Mouse (Mus musculus) lung, postnatal 0 days (tissue): ENCODE results near the gene Gjb5. TPM values are rescaled to one million over a fixed set of nuclear protein-coding genes. Genes with fewer than 3 reads are reported as not detected.
A peak's percentile ranks its signal among the peaks of the same experiment; 100 is the strongest.

ENCODE experiments used
- ATAC-seq: fragments of 200-750 bp; cut with Nextera tagmentation; 2 replicates; pipeline ENCODE4 v1.8.0; 2017; ENCODE audit warnings: moderate library complexity
- DNase-seq: peaks from one replicate; pipeline ENCODE4 v3.0.0-alpha.2; 2016; ENCODE audit warnings: low spot score
- H3K27ac ChIP-seq: fragments of 300-500 bp; sonication (generic); 2 replicates; pipeline ENCODE4 v1.5.1; 2014; ENCODE audit warnings: antibody characterized with exemption, mild to moderate bottlenecking, low read length, mixed read lengths
- H3K27me3 ChIP-seq: fragments of 300-500 bp; sonication (generic); replicated peaks from 2 replicates; pipeline ENCODE4 v1.6.1; 2014; ENCODE audit warnings: low read length, mixed read lengths; ENCODE audit not compliant: insufficient read depth
- H3K36me3 ChIP-seq: fragments of 300-500 bp; sonication (generic); 2 replicates; pipeline ENCODE4 v1.6.1; 2014; ENCODE audit warnings: low read length, mixed read lengths; ENCODE audit not compliant: insufficient read depth
- H3K4me1 ChIP-seq: fragments of 300-500 bp; sonication (generic); 2 replicates; pipeline ENCODE4 v1.6.1; 2014; ENCODE audit warnings: antibody characterized with exemption, low read depth, low read length, mixed read lengths; ENCODE audit not compliant: insufficient read depth
- H3K4me2 ChIP-seq: fragments of 300-500 bp; sonication (generic); replicated peaks from 2 replicates; pipeline ENCODE4 v1.6.1; 2014; ENCODE audit warnings: low read depth, mild to moderate bottlenecking, low read length, moderate library complexity, mixed read lengths
- H3K4me3 ChIP-seq: fragments of 300-500 bp; sonication (generic); 2 replicates; pipeline ENCODE4 v1.5.1; 2014; ENCODE audit warnings: low read depth, low read length
- H3K9ac ChIP-seq: fragments of 300-500 bp; sonication (generic); replicated peaks from 2 replicates; pipeline ENCODE4 v1.6.1; 2014; ENCODE audit warnings: low read depth, mild to moderate bottlenecking
- H3K9me3 ChIP-seq: fragments of 300-500 bp; sonication (generic); 2 replicates; pipeline ENCODE4 v1.6.1; 2016; ENCODE audit warnings: low read length, mixed read lengths
- CTCF ChIP-seq: IDR thresholded peaks from 2 replicates; pipeline ENCODE4 v1.5.1; 2016; ENCODE audit warnings: antibody characterized with exemption, mild to moderate bottlenecking
- EP300 ChIP-seq: IDR thresholded peaks from 2 replicates; pipeline ENCODE4 v1.6.1; 2016; ENCODE audit warnings: antibody characterized with exemption, mild to moderate bottlenecking, control low read depth
- WGBS: fragments of 180-500 bp; shearing (Covaris S2); extraction: QIAGEN DNeasy Blood & Tissue Kit; methylation state at CpG from one replicate; pipeline ENCODE4 v1.1.7; 2014; 5-methylcytosine and 5-hydroxymethylcytosine counted together
- polyA plus RNA-seq: library from polyadenylated mRNA; unstranded; fragments of >200 nt; fragmentation: Nextera tagmentation; extraction: Ambion mirVana; gene quantifications from 2 replicates; pipeline ENCODE4 v1.2.1, GENCODE M21; 2015

The Gjb5 gene
- polyA plus RNA-seq, 1 experiment from 2014 or later, result 1.9 TPM

- peaks cover 13% of the 10 kb centered on the region for H3K27me3 ChIP-seq
- TF ChIP-seq CTCF, result no peak
- TF ChIP-seq EP300, result no peak
- no peak for DNase-seq
- H3K36me3 ChIP-seq, result no peaks in the 10 kb centered on the region
- H3K4me2 ChIP-seq, result no peak overlapping the region
- H3K9ac ChIP-seq, result no peak overlapping the region
- H3K27ac ChIP-seq, result no peak overlapping the region
- no peak for ATAC-seq
- WGBS, result 60% methylated on average over 7 of the region's 7 CpGs
- no peaks in the 10 kb centered on the region for H3K9me3 ChIP-seq
- no peak overlapping the region for H3K4me3 ChIP-seq
- H3K4me1 ChIP-seq, result no peaks in the 10 kb centered on the region; the same call in 1 of the 2 replicates
Measured at GRCm38 (mm10) chr4:127328378-127328777, 29.6 kb downstream of the Gjb5 start.

- Histone ChIP-seq H3K36me3 (no peaks in the 10 kb centered on the region), H3K9me3 (no peaks in the 10 kb centered on the region), H3K4me2 (no peak overlapping the region), H3K4me3 (no peak overlapping the region), H3K4me1 (no peaks in the 10 kb centered on the region; the same call in 1 of the 2 replicates), H3K27ac (no peak overlapping the region), H3K27me3 (peaks cover 13% of the 10 kb centered on the region), H3K9ac (no peak overlapping the region)
- no peak for ATAC-seq
- WGBS, result 56% methylated on average over 6 of the region's 6 CpGs
- TF ChIP-seq EP300, result no peak
- TF ChIP-seq CTCF, result no peak
- no peak for DNase-seq
Measured at GRCm38 (mm10) chr4:127327749-127328148, 30.2 kb downstream of the Gjb5 start.

- DNase-seq (peak; percentile 33), ATAC-seq (no peak)
- H3K9me3 ChIP-seq, result no peaks in the 10 kb centered on the region
- no peak overlapping the region for H3K4me3 ChIP-seq
- 35% methylated on average over 7 of the region's 7 CpGs for WGBS
- TF ChIP-seq EP300, result no peak
- no peak overlapping the region for H3K4me2 ChIP-seq
- H3K4me1 ChIP-seq, result no peaks in the 10 kb centered on the region; the same call in 1 of the 2 replicates
- peaks cover 13% of the 10 kb centered on the region for H3K27me3 ChIP-seq
- H3K9ac ChIP-seq, result no peak overlapping the region
- H3K36me3 ChIP-seq, result no peaks in the 10 kb centered on the region
- H3K27ac ChIP-seq, result no peak overlapping the region
Measured at GRCm38 (mm10) chr4:127327258-127327657, 30.7 kb downstream of the Gjb5 start.

GRCm38 (mm10) chr4:127325276-127325675 lies 32.7 kb downstream of the Gjb5 start:
- no peak for ATAC-seq
- H3K27me3 ChIP-seq, result peaks cover 5% of the 10 kb centered on the region

GRCm38 (mm10) chr4:127324759-127325158 lies 33.2 kb downstream of the Gjb5 start:
- H3K36me3 ChIP-seq, result no peaks in the 10 kb centered on the region
- H3K4me3 ChIP-seq, result no peak overlapping the region
- 5% methylated on average over 6 of the region's 6 CpGs for WGBS
- no peaks in the 10 kb centered on the region for H3K9me3 ChIP-seq
- H3K27me3 ChIP-seq, result peaks cover under 1% of the 10 kb centered on the region; the same call in 1 of the 2 replicates
- H3K27ac ChIP-seq, result no peak overlapping the region
- H3K4me1 ChIP-seq, result no peaks in the 10 kb centered on the region
- H3K9ac ChIP-seq, result no peak overlapping the region
- no peak overlapping the region for H3K4me2 ChIP-seq
- DNase-seq (peak; percentile 91), ATAC-seq (peak; percentile 92)
- peak; percentile 91 for TF ChIP-seq CTCF
- TF ChIP-seq EP300, result no peak

More at GRCm38 (mm10) chr4:127325276-127325675, 32.7 kb downstream of the Gjb5 start:
- no peak overlapping the region for H3K4me3 ChIP-seq
- no peak overlapping the region for H3K9ac ChIP-seq
- H3K4me1 ChIP-seq, result no peaks in the 10 kb centered on the region; the same call in 1 of the 2 replicates
- no peak overlapping the region for H3K4me2 ChIP-seq
- TF ChIP-seq EP300, result no peak
- TF ChIP-seq CTCF, result no peak
- H3K27ac ChIP-seq, result no peak overlapping the region
- no peak for DNase-seq
- H3K9me3 ChIP-seq, result no peaks in the 10 kb centered on the region
- no peaks in the 10 kb centered on the region for H3K36me3 ChIP-seq
- WGBS, result 84% methylated on average over 5 of the region's 5 CpGs

- ATAC-seq (no peak), DNase-seq (no peak)
- Histone ChIP-seq H3K4me1 (no peaks in the 10 kb centered on the region), H3K4me2 (no peak overlapping the region), H3K4me3 (no peak overlapping the region), H3K9me3 (no peaks in the 10 kb centered on the region), H3K9ac (no peak overlapping the region), H3K27ac (no peak overlapping the region), H3K36me3 (no peaks in the 10 kb centered on the region), H3K27me3 (no peaks in the 10 kb centered on the region; the same call in 1 of the 2 replicates)
- no peak for TF ChIP-seq EP300
- no peak for TF ChIP-seq CTCF
- WGBS, result 68% methylated on average over 10 of the region's 10 CpGs
Measured at GRCm38 (mm10) chr4:127324296-127324695, 33.7 kb downstream of the Gjb5 start.

- Histone ChIP-seq H3K36me3 (no peaks in the 10 kb centered on the region), H3K4me3 (no peak overlapping the region), H3K9me3 (no peaks in the 10 kb centered on the region), H3K27ac (no peak overlapping the region), H3K4me1 (no peaks in the 10 kb centered on the region), H3K4me2 (no peak overlapping the region), H3K27me3 (no peaks in the 10 kb centered on the region; the same call in 1 of the 2 replicates), H3K9ac (no peak overlapping the region)
- 64% methylated on average over 3 of the region's 3 CpGs for WGBS
- TF ChIP-seq EP300 (no peak), CTCF (no peak)
- DNase-seq, result no peak
- ATAC-seq, result no peak
Measured at GRCm38 (mm10) chr4:127323651-127324050, 34.3 kb downstream of the Gjb5 start.
